Mouse (Mus musculus): Measurements from ENCODE around the gene Bcr.

- TF ChIP-seq GATA1 (IDR thresholded peaks at IDR 0.05; ENCODE audit: borderline replicate concordance, low read length), result no peak
- no peak for TF ChIP-seq FLI1 (IDR thresholded peaks at IDR 0.05; ENCODE audit: low read length)
These were observed 127.1 kb downstream of the Bcr start for GRCm38 (mm10) chr10:75187366-75188056.
